Mouse (Mus musculus) CH12.LX (cell line): ENCODE data around the gene Spdye4b. TPM values are rescaled to one million over a fixed set of nuclear protein-coding genes. Genes with fewer than 3 reads are reported as not detected.
"Not testable (repeated sequence)": the region's sequence is repeated elsewhere in the genome, so short reads cannot be mapped to it uniquely, and the experiment has no call there.

Source experiments
- DNase-seq: peaks from one replicate; pipeline ENCODE4 v3.0.0-alpha.2; 2013; ENCODE audit errors: extremely low read depth
- H3K27ac ChIP-seq: 2 replicates; pipeline ENCODE4 v1.5.1; 2012; ENCODE audit warnings: low read depth, mild to moderate bottlenecking, control low read depth, moderate library complexity; ENCODE audit not compliant: insufficient read depth
- H3K27me3 ChIP-seq: replicated peaks from 2 replicates; pipeline ENCODE3; 2012; ENCODE audit warnings: inconsistent platforms
- H3K36me3 ChIP-seq, 2 experiments: replicated peaks in 1 of 2; 2 replicates each; pipeline versions ENCODE3 to v1.6.1; 2012; ENCODE audit warnings: inconsistent platforms in 1 of 2, low read length in 1 of 2, mild to moderate bottlenecking in 1 of 2, mixed read lengths in 1 of 2, moderate library complexity in 1 of 2; ENCODE audit not compliant: control insufficient read depth in 1 of 2, insufficient read depth in 1 of 2
- H3K4me1 ChIP-seq, 2 experiments: 2 replicates each; pipeline ENCODE4 v1.6.1; 2012; ENCODE audit warnings: inconsistent platforms in 1 of 2, moderate library complexity in 1 of 2; ENCODE audit not compliant: insufficient read depth in 2 of 2, control insufficient read depth in 1 of 2
- H3K4me2 ChIP-seq: 2 replicates; pipeline ENCODE4 v1.6.1; 2012; ENCODE audit warnings: low read depth, mild to moderate bottlenecking, control low read depth; ENCODE audit not compliant: poor library complexity, insufficient read depth, severe bottlenecking
- H3K4me3 ChIP-seq, 3 experiments: fragments of 150-350 bp in 1 of 3; sonication (generic) in 1 of 3; replicated peaks in 1 of 3; 2 replicates each; pipeline versions ENCODE3 to v1.5.1; 2011 to 2012; ENCODE audit warnings: low read depth in 2 of 3, low read length in 2 of 3, mild to moderate bottlenecking in 2 of 3, moderate library complexity in 2 of 3, control low read depth in 1 of 3, improper control_type of control experiment in 1 of 3, inconsistent platforms in 1 of 3, mixed read lengths in 1 of 3; ENCODE audit not compliant: poor library complexity in 1 of 3
- H3K79me2 ChIP-seq: replicated peaks from 2 replicates; pipeline ENCODE4 v1.6.1; 2012; ENCODE audit warnings: mild to moderate bottlenecking, moderate library complexity; ENCODE audit not compliant: control insufficient read depth, poor library complexity, insufficient read depth, severe bottlenecking; ENCODE audit errors: extremely low read depth
- H3K9ac ChIP-seq: 2 replicates; pipeline ENCODE4 v1.6.1; 2012; ENCODE audit warnings: low read depth, mild to moderate bottlenecking, control low read depth, moderate library complexity; ENCODE audit not compliant: insufficient read depth
- H3K9me3 ChIP-seq: replicated peaks from 2 replicates; pipeline ENCODE3; 2012; ENCODE audit warnings: low read length, inconsistent platforms, mixed read lengths
- BHLHE40 ChIP-seq: IDR thresholded peaks from 2 replicates; pipeline ENCODE4 v1.6.1; 2011; ENCODE audit warnings: mild to moderate bottlenecking, low read depth, low read length, improper control_type of control experiment
- EP300 ChIP-seq: IDR thresholded peaks from 2 replicates; pipeline ENCODE4 v1.6.1; 2011; ENCODE audit warnings: low read length, improper control_type of control experiment
- JUN ChIP-seq: IDR thresholded peaks from 2 replicates; pipeline ENCODE4 v1.6.1; 2011; ENCODE audit warnings: low read depth, mild to moderate bottlenecking, low read length, improper control_type of control experiment, moderate library complexity; ENCODE audit not compliant: insufficient read depth
- MAFK ChIP-seq: IDR thresholded peaks from 2 replicates; pipeline ENCODE4 v1.6.1; 2011; ENCODE audit warnings: low read length, improper control_type of control experiment; ENCODE audit not compliant: insufficient replicate concordance
- MAZ ChIP-seq: IDR thresholded peaks from 2 replicates; pipeline ENCODE4 v1.6.1; 2012; ENCODE audit warnings: low read depth, mild to moderate bottlenecking, inconsistent platforms, low read length, improper control_type of control experiment, moderate library complexity
- NELFE ChIP-seq: IDR thresholded peaks from 2 replicates; pipeline ENCODE4 v1.6.1; 2011; ENCODE audit warnings: low read depth, low read length, improper control_type of control experiment
- NRF1 ChIP-seq: IDR thresholded peaks from 2 replicates; pipeline ENCODE4 v1.6.1; 2014; ENCODE audit warnings: low read depth, mild to moderate bottlenecking, inconsistent platforms, low read length, improper control_type of control experiment, moderate library complexity
- TCF12 ChIP-seq: IDR thresholded peaks from 2 replicates; pipeline ENCODE4 v1.6.1; 2014; ENCODE audit warnings: low read depth, mild to moderate bottlenecking, inconsistent platforms, low read length, improper control_type of control experiment
- UBTF ChIP-seq: IDR thresholded peaks from 2 replicates; pipeline ENCODE4 v1.6.1; 2012; ENCODE audit warnings: low read depth, mild to moderate bottlenecking, inconsistent platforms, low read length, improper control_type of control experiment, moderate library complexity
- USF2 ChIP-seq: conservative IDR thresholded peaks from 2 replicates; pipeline ENCODE4 v1.6.1; 2011; ENCODE audit warnings: low read depth, low read length, improper control_type of control experiment
- dilution Hi-C: fragments of 300-500 bp; cut with MboI; formaldehyde crosslinking; loops from 2 replicates; pipeline ENCODE4 v1.14.3; 2020; ENCODE audit warnings: low sequenced_read_pairs; ENCODE audit not compliant: extremely low pct_unique_long_range_greater_than_20kb, extremely low pct_ligation_motif_present
- in situ Hi-C: fragments of 300-500 bp; cut with MboI; formaldehyde crosslinking; loops from 3 replicates; pipeline ENCODE4 v1.14.3; 2019; ENCODE audit warnings: low sequenced_read_pairs, low pct_ligation_motif_present, low pct_unique_long_range_greater_than_20kb, mixed read lengths
- polyA plus RNA-seq: library from polyadenylated mRNA; unstranded; fragments of >175 nt; gene quantifications from 2 replicates; pipeline ENCODE4 v1.2.1, GENCODE M21; 2012; ENCODE audit warnings: low read depth; ENCODE audit not compliant: insufficient read length
- total RNA-seq, 2 experiments: library from RNA; depleted of rRNA; stranded (reverse); fragments of 300-350 nt in 1 of 2; fragments of >200 nt in 1 of 2; gene quantifications; 2 replicates each; pipeline ENCODE4 v1.2.3; 2012 to 2014

Spdye4b gene
- total and polyA plus RNA-seq, 3 experiments: not detected

GRCm38 (mm10) chr5:143132935-143133514, 47.8 kb upstream of the Spdye4b start:
- no peak overlapping the region for H3K4me3 ChIP-seq
- peaks cover 4% of the 10 kb centered on the region for H3K9me3 ChIP-seq
- TF ChIP-seq NRF1: no peak
- no peak for TF ChIP-seq JUN
- TF ChIP-seq MAZ: no peak
- TF ChIP-seq NELFE: no peak
- no peak for TF ChIP-seq MAFK
- TF ChIP-seq EP300: no peak
- TF ChIP-seq USF2: no peak
- TF ChIP-seq BHLHE40: no peak
- TF ChIP-seq UBTF: no peak
- H3K9ac ChIP-seq: no peak overlapping the region
- dilution Hi-C loops: no loop called here
- H3K4me1 ChIP-seq: peaks cover 0 to 11% of the 10 kb centered on the region in 2 experiments; a peak in 2 of 4 replicates
- no peaks in the 10 kb centered on the region for H3K79me2 ChIP-seq
- no peak overlapping the region for H3K27ac ChIP-seq
- no peaks in the 10 kb centered on the region for H3K36me3 ChIP-seq
- H3K27me3 ChIP-seq: no peaks in the 10 kb centered on the region
- in situ Hi-C loops: no loop called here
- no peak for DNase-seq
- H3K4me2 ChIP-seq: no peak overlapping the region

GRCm38 (mm10) chr5:143134216-143135010, 46.4 kb upstream of the Spdye4b start:
- in situ Hi-C loops, H3K36me3 ChIP-seq, H3K79me2 ChIP-seq, H3K4me2 ChIP-seq, H3K27ac ChIP-seq, H3K27me3 ChIP-seq, DNase-seq, dilution Hi-C loops, H3K9me3 ChIP-seq, H3K9ac ChIP-seq, H3K4me3 ChIP-seq: not testable (repeated sequence)
- peaks cover 0 to 11% of the 10 kb centered on the region in 2 experiments; a peak in 2 of 4 replicates for H3K4me1 ChIP-seq

- no peak for DNase-seq
- Histone ChIP-seq H3K27me3 (no peaks in the 10 kb centered on the region), H3K4me2 (no peak overlapping the region), H3K4me1 (peaks cover 0 to 11% of the 10 kb centered on the region in 2 experiments; a peak in 2 of 4 replicates), H3K79me2 (no peaks in the 10 kb centered on the region), H3K9me3 (peaks cover 4% of the 10 kb centered on the region), H3K36me3 (no peaks in the 10 kb centered on the region), H3K27ac (no peak overlapping the region), H3K9ac (no peak overlapping the region), H3K4me3 (no peak overlapping the region)
- in situ Hi-C loops (no loop called here), dilution Hi-C loops (no loop called here)
- TF ChIP-seq TCF12 (no peak), MAFK (peak; percentile 66; the same call in 1 of the 2 replicates)
Measured at GRCm38 (mm10) chr5:143135042-143135441, 45.8 kb upstream of the Spdye4b start.
